Mouse (Mus musculus) ES-Bruce4 (cell line): ENCODE data around the gene Tbx5.

Experiments
- CTCF ChIP-seq: IDR thresholded peaks from one replicate; pipeline ENCODE4 v1.8.1; 2011; ENCODE audit warnings: low read depth, low read length
- EP300 ChIP-seq: IDR thresholded peaks from 2 replicates; pipeline ENCODE4 v1.6.1; 2011; ENCODE audit warnings: low read depth, low read length; ENCODE audit not compliant: insufficient read depth
- POLR2A ChIP-seq: IDR thresholded peaks from one replicate; pipeline ENCODE4 v1.8.1; 2011; ENCODE audit warnings: low read length; ENCODE audit not compliant: insufficient read depth

DNA sequence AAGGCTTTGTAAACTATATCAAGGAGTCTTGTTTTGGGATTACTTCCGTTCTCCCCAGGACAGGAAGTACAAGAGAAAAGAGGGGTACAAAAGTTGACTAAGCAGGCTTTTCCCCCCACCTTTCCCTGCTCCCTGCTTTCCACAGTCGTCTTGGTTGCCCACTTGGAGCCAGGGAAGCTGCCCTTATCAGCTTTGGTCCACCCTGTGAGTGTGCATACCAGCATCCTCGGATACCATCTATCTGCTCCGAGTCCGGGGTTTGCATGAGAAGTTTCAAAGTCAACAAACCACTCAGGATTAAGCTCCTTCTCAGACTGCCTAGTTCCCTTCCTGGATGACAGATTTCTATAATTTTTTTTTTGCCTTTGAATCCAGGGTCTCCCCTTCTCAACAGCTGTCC is 26.8 kb upstream of the Tbx5 start:
- TF ChIP-seq CTCF (no peak), POLR2A (no peak), EP300 (no peak)
